Mouse (Mus musculus): ENCODE results near the gene Ptpn22. TPM values are rescaled to one million over a fixed set of nuclear protein-coding genes. Genes with fewer than 3 reads are reported as not detected.
A peak's percentile ranks its signal among the peaks of the same experiment; 100 is the strongest.

Ptpn22 gene
- polyA plus RNA-seq, 1 experiment = 27.3 TPM

GRCm38 (mm10) chr3:103872663-103873098, 13.1 kb downstream of the Ptpn22 start:
- WGBS = 20% methylated on average over 3 of the region's 3 CpGs
- DNase-seq (ENCODE audit: low read depth in 1 of 2, low spot score in 2 of 2) = no peak
- H3K4me3 ChIP-seq (ENCODE audit: extremely low read depth, insufficient read depth, insufficient read length) = no peak overlapping the region
- no peak overlapping the region for H3K27ac ChIP-seq (ENCODE audit: insufficient read depth, low read length)
- H3K4me1 ChIP-seq (ENCODE audit: control insufficient read depth, insufficient read depth, insufficient read length) = peaks cover 25% of the 10 kb centered on the region
- no peak for TF ChIP-seq CTCF (IDR thresholded peaks at IDR 0.05; ENCODE audit: extremely low read depth, insufficient read depth, insufficient read length, insufficient replicate concordance)
- no peak for TF ChIP-seq POLR2A (IDR thresholded peaks at IDR 0.05; ENCODE audit: low read depth, low read length)
- no peaks in the 10 kb centered on the region for H3K27me3 ChIP-seq (ENCODE audit: control insufficient read depth, insufficient read depth, low read length)
- H3K36me3 ChIP-seq (ENCODE audit: control insufficient read depth, insufficient read depth, low read length) = peaks cover 14% of the 10 kb centered on the region

GRCm38 (mm10) chr3:103874329-103874728, 14.7 kb downstream of the Ptpn22 start:
- Histone ChIP-seq H3K4me1 (ENCODE audit: control insufficient read depth, insufficient read depth, insufficient read length) (peaks cover 17% of the 10 kb centered on the region), H3K27me3 (ENCODE audit: control insufficient read depth, insufficient read depth, low read length) (no peaks in the 10 kb centered on the region), H3K36me3 (ENCODE audit: control insufficient read depth, insufficient read depth, low read length) (peaks cover 20% of the 10 kb centered on the region), H3K4me3 (ENCODE audit: extremely low read depth, insufficient read depth, insufficient read length) (no peak overlapping the region), H3K27ac (ENCODE audit: insufficient read depth, low read length) (no peak overlapping the region)
- DNase-seq (ENCODE audit: low read depth in 1 of 2, low spot score in 2 of 2) = no peak
- WGBS = 49% methylated on average over 7 of the region's 7 CpGs
- TF ChIP-seq CTCF (IDR thresholded peaks at IDR 0.05; ENCODE audit: extremely low read depth, insufficient read depth, insufficient read length, insufficient replicate concordance) (no peak), POLR2A (IDR thresholded peaks at IDR 0.05; ENCODE audit: low read depth, low read length) (no peak)

- H3K4me3 ChIP-seq (ENCODE audit: extremely low read depth, insufficient read depth, insufficient read length) = no peak overlapping the region
- 51% methylated on average over 11 of the region's 11 CpGs for WGBS
- peak overlapping the region; percentile 50 for H3K27ac ChIP-seq (ENCODE audit: insufficient read depth, low read length)
- H3K4me1 ChIP-seq (ENCODE audit: control insufficient read depth, insufficient read depth, insufficient read length) = no peaks in the 10 kb centered on the region
- peaks cover 22% of the 10 kb centered on the region for H3K36me3 ChIP-seq (ENCODE audit: control insufficient read depth, insufficient read depth, low read length)
- TF ChIP-seq CTCF (IDR thresholded peaks at IDR 0.05; ENCODE audit: extremely low read depth, insufficient read depth, insufficient read length, insufficient replicate concordance) (no peak), POLR2A (IDR thresholded peaks at IDR 0.05; ENCODE audit: low read depth, low read length) (no peak)
- no peak for DNase-seq (ENCODE audit: low read depth in 1 of 2, low spot score in 2 of 2)
- H3K27me3 ChIP-seq (ENCODE audit: control insufficient read depth, insufficient read depth, low read length) = no peaks in the 10 kb centered on the region
Measured at GRCm38 (mm10) chr3:103885946-103886345, 26.4 kb downstream of the Ptpn22 start.

GRCm38 (mm10) chr3:103887581-103887980, 28.0 kb downstream of the Ptpn22 start:
- peak; percentile 26 to 50 for DNase-seq (ENCODE audit: low read depth in 1 of 2, low spot score in 2 of 2)
- no peaks in the 10 kb centered on the region for H3K27me3 ChIP-seq (ENCODE audit: control insufficient read depth, insufficient read depth, low read length)
- no peak overlapping the region for H3K4me3 ChIP-seq (ENCODE audit: extremely low read depth, insufficient read depth, insufficient read length)
- H3K36me3 ChIP-seq (ENCODE audit: control insufficient read depth, insufficient read depth, low read length) = peaks cover 28% of the 10 kb centered on the region
- TF ChIP-seq POLR2A (IDR thresholded peaks at IDR 0.05; ENCODE audit: low read depth, low read length) = no peak
- TF ChIP-seq CTCF (IDR thresholded peaks at IDR 0.05; ENCODE audit: extremely low read depth, insufficient read depth, insufficient read length, insufficient replicate concordance) = no peak
- H3K4me1 ChIP-seq (ENCODE audit: control insufficient read depth, insufficient read depth, insufficient read length) = no peaks in the 10 kb centered on the region
- 36% methylated on average over 3 of the region's 3 CpGs for WGBS
- H3K27ac ChIP-seq (ENCODE audit: insufficient read depth, low read length) = no peak overlapping the region; the same call in 1 of the 2 replicates

GRCm38 (mm10) chr3:103893374-103893773, 33.8 kb downstream of the Ptpn22 start:
- no peak overlapping the region for H3K27ac ChIP-seq (ENCODE audit: insufficient read depth, low read length)
- H3K27me3 ChIP-seq (ENCODE audit: control insufficient read depth, insufficient read depth, low read length) = no peaks in the 10 kb centered on the region
- H3K36me3 ChIP-seq (ENCODE audit: control insufficient read depth, insufficient read depth, low read length) = peaks cover 15% of the 10 kb centered on the region
- no peak overlapping the region for H3K4me3 ChIP-seq (ENCODE audit: extremely low read depth, insufficient read depth, insufficient read length)
- H3K4me1 ChIP-seq (ENCODE audit: control insufficient read depth, insufficient read depth, insufficient read length) = no peaks in the 10 kb centered on the region
- no peak for DNase-seq (ENCODE audit: low read depth in 1 of 2, low spot score in 2 of 2)
- whole genome bisulfite sequencing = 83% methylated on average over 3 of the region's 3 CpGs
- TF ChIP-seq POLR2A (IDR thresholded peaks at IDR 0.05; ENCODE audit: low read depth, low read length) = no peak
- TF ChIP-seq CTCF (IDR thresholded peaks at IDR 0.05; ENCODE audit: extremely low read depth, insufficient read depth, insufficient read length, insufficient replicate concordance) = no peak

- Histone ChIP-seq H3K4me3 (ENCODE audit: extremely low read depth, insufficient read depth, insufficient read length) (no peak overlapping the region), H3K4me1 (ENCODE audit: control insufficient read depth, insufficient read depth, insufficient read length) (no peaks in the 10 kb centered on the region), H3K27me3 (ENCODE audit: control insufficient read depth, insufficient read depth, low read length) (no peaks in the 10 kb centered on the region), H3K36me3 (ENCODE audit: control insufficient read depth, insufficient read depth, low read length) (peaks cover 15% of the 10 kb centered on the region), H3K27ac (ENCODE audit: insufficient read depth, low read length) (no peak overlapping the region)
- WGBS = 83% methylated on average over 1 of the region's 1 CpGs
- TF ChIP-seq POLR2A (IDR thresholded peaks at IDR 0.05; ENCODE audit: low read depth, low read length) (no peak), CTCF (IDR thresholded peaks at IDR 0.05; ENCODE audit: extremely low read depth, insufficient read depth, insufficient read length, insufficient replicate concordance) (peak; percentile 40; the same call in 1 of the 2 replicates)
- peak in 1 of 2 experiments; percentile 41 for DNase-seq (ENCODE audit: low read depth in 1 of 2, low spot score in 2 of 2)
Measured at GRCm38 (mm10) chr3:103904705-103905104, 45.1 kb downstream of the Ptpn22 start.

- no peak for TF ChIP-seq CTCF (IDR thresholded peaks at IDR 0.05; ENCODE audit: extremely low read depth, insufficient read depth, insufficient read length, insufficient replicate concordance)
- no peak for TF ChIP-seq POLR2A (IDR thresholded peaks at IDR 0.05; ENCODE audit: low read depth, low read length)
- no peak for DNase-seq (ENCODE audit: low read depth in 1 of 2, low spot score in 2 of 2)
- H3K4me3 ChIP-seq (ENCODE audit: extremely low read depth, insufficient read depth, insufficient read length) = no peak overlapping the region
- no peaks in the 10 kb centered on the region for H3K27me3 ChIP-seq (ENCODE audit: control insufficient read depth, insufficient read depth, low read length)
- H3K4me1 ChIP-seq (ENCODE audit: control insufficient read depth, insufficient read depth, insufficient read length) = no peaks in the 10 kb centered on the region
- peaks cover 10% of the 10 kb centered on the region for H3K36me3 ChIP-seq (ENCODE audit: control insufficient read depth, insufficient read depth, low read length)
- H3K27ac ChIP-seq (ENCODE audit: insufficient read depth, low read length) = no peak overlapping the region
- WGBS = 90% methylated on average over 5 of the region's 5 CpGs
Measured at GRCm38 (mm10) chr3:103907335-103908030, 47.9 kb downstream of the Ptpn22 start.
